Mouse (Mus musculus): ENCODE results near the gene Spint2. TPM values are rescaled to one million over a fixed set of nuclear protein-coding genes. Genes with fewer than 3 reads are reported as not detected.

The Spint2 gene
- polyA plus RNA-seq (2014; fragmentation: Nextera tagmentation; extraction: Ambion mirVana), result 75.1 and 80.7 TPM in 2 replicates

DNA sequence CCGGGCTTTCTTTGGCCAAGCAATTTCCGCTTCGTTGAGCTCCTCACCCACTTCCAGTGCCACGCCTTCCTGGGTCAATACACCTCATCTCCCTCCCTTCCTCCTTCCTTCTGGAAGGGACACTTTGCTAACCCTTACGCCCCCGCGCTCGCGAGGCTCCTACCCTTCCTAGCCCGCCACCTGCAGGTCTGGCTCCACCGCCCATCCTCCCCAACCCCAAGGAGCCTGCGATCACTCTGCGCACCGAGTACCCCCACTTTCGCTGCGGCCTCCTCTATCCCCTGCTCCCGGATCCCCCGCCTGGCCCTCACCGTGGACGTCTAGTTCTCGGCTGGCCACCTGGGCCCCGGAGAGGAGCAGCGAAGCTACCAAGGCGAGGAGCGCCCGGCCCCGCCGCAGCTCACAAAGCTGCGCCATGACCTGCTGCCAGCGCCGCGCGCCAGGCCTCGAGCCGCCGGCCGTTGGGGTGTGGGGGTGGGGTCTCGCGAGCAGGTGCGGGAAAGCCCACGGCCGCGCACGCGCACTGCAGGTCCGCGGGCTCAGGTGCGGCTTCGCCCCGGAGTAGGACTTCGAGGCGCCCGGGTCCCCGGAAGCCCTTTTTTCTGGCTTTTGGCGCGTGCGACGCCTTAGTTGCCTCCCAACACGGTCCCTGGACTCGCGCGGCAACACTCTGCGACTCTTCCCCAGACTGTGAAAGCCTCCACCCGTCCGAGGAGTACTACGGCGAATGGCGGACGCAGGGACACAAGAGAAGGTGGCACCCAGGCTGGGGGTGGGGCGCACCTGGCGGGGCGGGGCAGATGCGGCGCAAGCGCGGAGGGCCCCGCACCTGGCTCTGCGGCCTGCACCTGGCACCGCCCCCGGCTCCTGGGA, at the start of gene Spint2:
TSS of gene Spint2 (minus strand) at position 712 of the 873 bp plus-strand sequence.
- Histone ChIP-seq H3K9me3 (ENCODE audit: control insufficient read depth, low read length) (no peaks in the 10 kb centered on the region), H3K27ac (replicated peaks; ENCODE audit: low read depth, low read length) (no peak within 1 kb of the TSS), H3K9ac (ENCODE audit: low read length) (peak within 1 kb of the TSS; percentile 77), H3K4me2 (ENCODE audit: low read depth, severe bottlenecking) (peak within 1 kb of the TSS; percentile 98), H3K4me1 (ENCODE audit: control insufficient read depth, insufficient read depth, low read length) (no peaks in the 10 kb centered on the region), H3K27me3 (ENCODE audit: control insufficient read depth, insufficient read depth, low read length) (peaks cover 12% of the 10 kb centered on the region), H3K4me3 (ENCODE audit: low read depth, low read length) (peak within 1 kb of the TSS; percentile 41), H3K36me3 (ENCODE audit: control insufficient read depth, insufficient read depth, low read length) (no peaks in the 10 kb centered on the region)
- ATAC-seq (ENCODE audit: insufficient number of reproducible peaks, low FRiP score, low TSS enrichment, low read depth), result peak; percentile 77
- WGBS, result under 1% methylated on average over 74 of the region's 80 CpGs
- DNase-seq (ENCODE audit: low spot score), result peak; percentile 78

DNA sequence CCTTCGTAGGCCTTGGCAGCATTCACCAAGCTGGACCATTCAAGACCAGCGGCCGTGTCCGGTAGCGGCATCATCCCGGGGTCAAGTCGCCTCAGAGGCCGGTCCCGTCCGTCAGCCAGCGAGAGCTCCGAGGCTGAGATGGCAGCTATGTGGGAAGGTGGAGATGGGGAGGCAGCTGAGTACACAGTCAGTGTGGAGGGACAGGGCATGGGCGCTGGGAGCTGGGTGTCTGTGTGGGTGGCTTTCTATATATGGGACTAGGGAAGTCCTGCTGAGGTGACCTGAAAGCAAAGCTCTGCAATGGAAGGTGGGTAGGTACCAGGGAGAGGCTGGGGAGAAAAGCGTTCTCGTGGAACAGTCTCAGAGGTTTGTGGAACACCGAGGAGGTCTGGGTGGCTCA, 47.3 kb upstream of the Spint2 start:
- no peak overlapping the region for H3K4me2 ChIP-seq (ENCODE audit: low read depth, severe bottlenecking)
- H3K27ac ChIP-seq (replicated peaks; ENCODE audit: low read depth, low read length), result no peak overlapping the region
- H3K4me1 ChIP-seq (ENCODE audit: control insufficient read depth, insufficient read depth, low read length), result no peaks in the 10 kb centered on the region
- H3K36me3 ChIP-seq (ENCODE audit: control insufficient read depth, insufficient read depth, low read length), result peaks cover 2% of the 10 kb centered on the region; the same call in 1 of the 2 replicates
- H3K9me3 ChIP-seq (ENCODE audit: control insufficient read depth, low read length), result no peaks in the 10 kb centered on the region
- no peak for ATAC-seq (ENCODE audit: insufficient number of reproducible peaks, low FRiP score, low TSS enrichment, low read depth)
- no peak for DNase-seq (ENCODE audit: low spot score)
- 93% methylated on average over 16 of the region's 16 CpGs for WGBS
- H3K4me3 ChIP-seq (ENCODE audit: low read depth, low read length), result no peak overlapping the region
- no peak overlapping the region for H3K9ac ChIP-seq (ENCODE audit: low read length)
- no peaks in the 10 kb centered on the region for H3K27me3 ChIP-seq (ENCODE audit: control insufficient read depth, insufficient read depth, low read length)

- H3K27me3 ChIP-seq (ENCODE audit: control insufficient read depth, insufficient read depth, low read length), result no peaks in the 10 kb centered on the region
- H3K36me3 ChIP-seq (ENCODE audit: control insufficient read depth, insufficient read depth, low read length), result peaks cover 4% of the 10 kb centered on the region; the same call in 1 of the 2 replicates
- 76% methylated on average over 6 of the region's 6 CpGs for WGBS
- no peak overlapping the region for H3K27ac ChIP-seq (replicated peaks; ENCODE audit: low read depth, low read length)
- no peaks in the 10 kb centered on the region for H3K9me3 ChIP-seq (ENCODE audit: control insufficient read depth, low read length)
- DNase-seq (ENCODE audit: low spot score) (no peak), ATAC-seq (ENCODE audit: insufficient number of reproducible peaks, low FRiP score, low TSS enrichment, low read depth) (no peak)
- no peak overlapping the region for H3K4me2 ChIP-seq (ENCODE audit: low read depth, severe bottlenecking)
- no peak overlapping the region for H3K9ac ChIP-seq (ENCODE audit: low read length)
- no peak overlapping the region for H3K4me3 ChIP-seq (ENCODE audit: low read depth, low read length)
- H3K4me1 ChIP-seq (ENCODE audit: control insufficient read depth, insufficient read depth, low read length), result peaks cover under 1% of the 10 kb centered on the region; the same call in 1 of the 2 replicates
Measured at GRCm38 (mm10) chr7:29327087-29327486, 45.4 kb upstream of the Spint2 start.

DNA sequence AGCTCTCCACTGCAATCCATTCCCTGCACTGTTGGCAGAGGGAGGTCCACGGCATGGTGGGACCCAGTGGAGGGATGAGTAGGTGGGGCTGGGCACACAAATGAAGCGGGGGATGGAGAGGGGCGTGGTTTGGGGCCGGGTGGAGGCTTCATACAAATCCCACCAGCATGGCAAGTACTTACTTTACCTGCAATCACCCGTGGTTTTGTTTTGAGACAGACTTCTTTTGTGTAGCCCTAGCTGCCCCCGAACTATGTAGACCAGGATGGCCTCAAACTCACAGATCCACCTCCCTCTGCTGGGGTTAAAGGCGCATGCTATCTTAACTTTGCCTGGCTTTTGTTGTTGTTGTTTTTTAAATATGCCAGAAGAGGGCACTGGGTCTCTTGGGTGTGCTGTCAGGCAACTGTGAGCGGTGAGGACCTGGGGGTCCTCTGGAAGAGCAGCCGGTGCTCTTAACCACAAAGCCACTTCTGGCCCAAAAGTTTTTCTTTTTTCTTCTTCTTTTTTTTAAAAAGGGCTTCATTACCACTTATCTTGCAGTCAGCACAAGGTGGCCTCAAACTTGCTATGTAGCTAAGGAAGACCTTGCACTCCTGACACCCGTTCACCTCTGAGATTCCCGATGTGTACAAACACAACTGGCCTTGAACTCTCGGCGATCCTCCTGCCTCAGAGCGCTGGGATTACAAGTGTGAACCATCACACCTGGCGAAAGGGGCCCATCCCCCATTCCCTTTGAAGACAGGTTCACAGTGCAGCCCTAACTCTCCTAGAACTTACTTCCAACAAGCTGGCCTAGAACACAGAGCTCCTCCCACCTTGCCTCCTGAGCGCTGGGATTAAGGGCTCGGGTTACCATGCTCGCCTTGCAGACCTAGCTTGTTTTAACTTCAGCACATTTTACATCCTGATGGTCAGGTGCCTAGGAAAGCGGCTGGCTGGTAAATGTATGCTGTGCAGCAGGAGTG, 37.9 kb upstream of the Spint2 start:
- peak overlapping the region; percentile 16; the same call in 1 of the 2 replicates for H3K4me3 ChIP-seq (ENCODE audit: low read depth, low read length)
- peaks cover 63% of the 10 kb centered on the region for H3K4me1 ChIP-seq (ENCODE audit: control insufficient read depth, insufficient read depth, low read length)
- no peaks in the 10 kb centered on the region for H3K27me3 ChIP-seq (ENCODE audit: control insufficient read depth, insufficient read depth, low read length)
- peak overlapping the region; percentile 90 for H3K27ac ChIP-seq (replicated peaks; ENCODE audit: low read depth, low read length)
- ATAC-seq (ENCODE audit: insufficient number of reproducible peaks, low FRiP score, low TSS enrichment, low read depth) (no peak), DNase-seq (ENCODE audit: low spot score) (peak; percentile 79)
- no peaks in the 10 kb centered on the region for H3K9me3 ChIP-seq (ENCODE audit: control insufficient read depth, low read length)
- H3K36me3 ChIP-seq (ENCODE audit: control insufficient read depth, insufficient read depth, low read length), result peaks cover 2% of the 10 kb centered on the region; the same call in 1 of the 2 replicates
- WGBS, result 6% methylated on average over 19 of the region's 19 CpGs
- H3K4me2 ChIP-seq (ENCODE audit: low read depth, severe bottlenecking), result peak overlapping the region; percentile 32
- H3K9ac ChIP-seq (ENCODE audit: low read length), result no peak overlapping the region

DNA sequence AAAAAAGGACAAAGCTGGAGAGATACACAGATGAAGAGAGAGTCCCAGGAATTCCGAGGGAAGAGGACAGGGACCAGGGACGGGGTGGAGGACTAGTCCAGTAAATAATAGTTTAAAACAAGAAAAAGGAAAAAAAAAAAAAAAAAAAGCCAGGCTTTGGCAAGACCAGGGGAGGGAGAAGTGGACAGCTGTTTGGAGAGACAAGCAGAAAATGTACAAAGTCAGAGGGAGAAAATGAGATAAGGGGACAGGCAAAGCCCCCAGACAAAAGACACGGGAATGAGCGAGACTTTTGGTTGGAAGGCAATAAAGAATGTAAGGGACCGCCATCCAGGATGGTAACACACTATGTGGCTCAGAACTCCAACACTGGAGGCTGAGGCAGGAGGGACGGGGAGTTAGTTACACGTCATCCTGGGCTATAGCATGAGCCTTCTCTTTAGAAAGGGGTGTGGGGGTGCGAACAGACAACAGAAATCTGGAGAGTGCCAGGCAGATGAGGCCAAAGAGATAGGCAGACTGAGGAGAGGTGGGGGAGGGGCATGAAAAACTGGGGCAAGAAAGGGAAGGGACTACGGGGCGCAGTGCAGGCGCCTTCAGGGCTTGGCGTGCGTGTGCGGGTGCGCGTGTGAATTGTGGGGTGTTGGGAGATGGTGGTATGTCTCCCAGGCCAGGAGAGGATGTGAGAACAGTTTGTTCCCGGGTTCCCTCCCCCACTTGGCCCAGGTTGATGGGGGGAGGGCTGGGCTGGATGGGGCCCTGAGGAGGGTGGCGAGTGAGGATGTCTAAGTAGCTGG, 36.6 kb upstream of the Spint2 start:
- WGBS, result 3% methylated on average over 14 of the region's 18 CpGs
- H3K27ac ChIP-seq (replicated peaks; ENCODE audit: low read depth, low read length), result peak overlapping the region; percentile 90
- ATAC-seq (ENCODE audit: insufficient number of reproducible peaks, low FRiP score, low TSS enrichment, low read depth) (no peak), DNase-seq (ENCODE audit: low spot score) (peak; percentile 58)
- H3K4me2 ChIP-seq (ENCODE audit: low read depth, severe bottlenecking), result peak overlapping the region; percentile 32
- H3K27me3 ChIP-seq (ENCODE audit: control insufficient read depth, insufficient read depth, low read length), result no peaks in the 10 kb centered on the region
- peak overlapping the region; percentile 16; the same call in 1 of the 2 replicates for H3K4me3 ChIP-seq (ENCODE audit: low read depth, low read length)
- H3K4me1 ChIP-seq (ENCODE audit: control insufficient read depth, insufficient read depth, low read length), result peaks cover 75% of the 10 kb centered on the region
- no peaks in the 10 kb centered on the region for H3K9me3 ChIP-seq (ENCODE audit: control insufficient read depth, low read length)
- H3K36me3 ChIP-seq (ENCODE audit: control insufficient read depth, insufficient read depth, low read length), result no peaks in the 10 kb centered on the region; the same call in 1 of the 2 replicates
- peak overlapping the region; percentile 19; the same call in 1 of the 2 replicates for H3K9ac ChIP-seq (ENCODE audit: low read length)

GRCm38 (mm10) chr7:29317558-29317957, 35.8 kb upstream of the Spint2 start:
- DNase-seq (ENCODE audit: low spot score) (peak; percentile 90), ATAC-seq (ENCODE audit: insufficient number of reproducible peaks, low FRiP score, low TSS enrichment, low read depth) (peak; percentile 81)
- no peaks in the 10 kb centered on the region for H3K9me3 ChIP-seq (ENCODE audit: control insufficient read depth, low read length)
- H3K27me3 ChIP-seq (ENCODE audit: control insufficient read depth, insufficient read depth, low read length), result no peaks in the 10 kb centered on the region
- peak overlapping the region; percentile 32 for H3K4me2 ChIP-seq (ENCODE audit: low read depth, severe bottlenecking)
- no peak overlapping the region for H3K4me3 ChIP-seq (ENCODE audit: low read depth, low read length)
- peak overlapping the region; percentile 19; the same call in 1 of the 2 replicates for H3K9ac ChIP-seq (ENCODE audit: low read length)
- peaks cover 83% of the 10 kb centered on the region for H3K4me1 ChIP-seq (ENCODE audit: control insufficient read depth, insufficient read depth, low read length)
- WGBS, result 0% methylated on average over 2 of the region's 2 CpGs
- H3K27ac ChIP-seq (replicated peaks; ENCODE audit: low read depth, low read length), result peak overlapping the region; percentile 90
- no peaks in the 10 kb centered on the region; the same call in 1 of the 2 replicates for H3K36me3 ChIP-seq (ENCODE audit: control insufficient read depth, insufficient read depth, low read length)

DNA sequence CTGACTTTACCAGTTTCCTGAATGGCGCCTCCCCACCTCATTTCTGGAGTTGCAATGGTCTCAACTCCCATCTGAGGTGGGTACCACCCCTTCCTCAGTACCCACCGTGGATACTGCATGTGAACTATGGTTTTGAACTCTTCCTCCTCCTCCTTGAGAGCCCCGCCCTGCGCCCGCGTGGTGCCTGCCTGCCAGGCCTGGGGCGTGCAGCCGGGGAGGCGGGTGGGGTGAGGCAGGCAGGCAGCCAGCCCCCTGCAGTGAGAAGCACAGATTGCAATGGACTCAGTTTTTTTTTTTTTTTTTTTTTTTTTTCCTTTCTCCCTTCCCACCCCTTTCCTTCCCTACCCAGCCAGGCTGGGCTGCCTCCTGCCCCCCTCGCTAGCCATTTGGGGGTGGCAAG, 35.3 kb upstream of the Spint2 start:
- no peak overlapping the region for H3K4me3 ChIP-seq (ENCODE audit: low read depth, low read length)
- WGBS, result 4% methylated on average over 10 of the region's 10 CpGs
- ATAC-seq (ENCODE audit: insufficient number of reproducible peaks, low FRiP score, low TSS enrichment, low read depth), result peak; percentile 26

More for the DNA sequence above, 35.3 kb upstream of the Spint2 start:
- Histone ChIP-seq H3K9me3 (ENCODE audit: control insufficient read depth, low read length) (no peaks in the 10 kb centered on the region), H3K27ac (replicated peaks; ENCODE audit: low read depth, low read length) (peak overlapping the region; percentile 90), H3K9ac (ENCODE audit: low read length) (no peak overlapping the region; the same call in 1 of the 2 replicates), H3K36me3 (ENCODE audit: control insufficient read depth, insufficient read depth, low read length) (no peaks in the 10 kb centered on the region; the same call in 1 of the 2 replicates), H3K27me3 (ENCODE audit: control insufficient read depth, insufficient read depth, low read length) (no peaks in the 10 kb centered on the region), H3K4me1 (ENCODE audit: control insufficient read depth, insufficient read depth, low read length) (peaks cover 82% of the 10 kb centered on the region), H3K4me2 (ENCODE audit: low read depth, severe bottlenecking) (peak overlapping the region; percentile 32)
- peak; percentile 77 for DNase-seq (ENCODE audit: low spot score)

Measured in limb, embryonic 11.5 days (tissue).